Comparison of ENCODE assay signal across 8 mouse cellular contexts in the genomic region with DNA sequence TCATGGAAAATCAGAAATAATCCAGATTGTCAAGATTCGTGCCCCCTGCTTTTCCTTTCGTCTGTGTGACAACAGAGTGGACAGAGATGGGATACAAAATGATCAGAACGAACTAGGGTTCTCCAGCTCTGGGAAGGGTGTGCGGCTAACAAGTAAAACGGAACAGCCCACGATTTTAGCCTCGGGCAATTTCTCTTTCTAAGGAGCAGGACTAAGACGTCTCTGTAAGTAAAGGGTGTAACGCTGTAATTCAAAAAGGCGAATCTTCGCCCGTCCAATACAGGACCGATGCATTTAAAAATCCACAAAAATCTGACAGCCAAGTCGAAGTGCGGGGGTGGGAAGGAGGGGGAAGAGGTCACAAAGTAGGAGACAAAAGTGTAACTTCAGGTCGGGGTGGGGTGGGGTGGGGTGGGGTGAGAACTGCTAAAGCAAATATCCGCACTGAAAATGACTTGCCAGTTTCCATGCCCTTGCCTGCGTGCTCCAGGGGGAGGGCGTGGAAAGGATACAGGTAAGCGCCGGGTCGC. TPM values are rescaled to one million over a fixed set of nuclear protein-coding genes. Genes with fewer than 3 reads are reported as not detected.
DNase-seq lines count a peak whose midpoint lies in the region; ATAC-seq and TF ChIP-seq lines count a peak whose summit lies in the region.

No protein-coding gene starts in this region.

- no peak for DNase-seq in heart, postnatal 36 days
- peak; percentile 65 for DNase-seq in ES-CJ7 (ENCODE audit: low read depth, low spot score)
- peak; percentile 23 for DNase-seq in forebrain, embryonic 10.5 days (ENCODE audit: extremely low spot score, low spot score)
- DNase-seq in limb, embryonic 14.5 days (ENCODE audit: low spot score): peak; percentile 49
- no peak for DNase-seq in cerebellum, adult 11-12 months
- no peak for DNase-seq in right cerebral cortex, postnatal 10 days (ENCODE audit: low spot score in 2 of 2)

- ATAC-seq in heart, embryonic 11.5 days (replicated peaks; ENCODE audit: insufficient number of reproducible peaks, low FRiP score, low TSS enrichment): no peak
- ATAC-seq in limb, embryonic 14.5 days (ENCODE audit: low FRiP score, low read depth): peak; percentile 13; the same call in 1 of the 2 replicates
- 0 out of 2 replicates have a peak, but pooled peaks have one; percentile 11 for ATAC-seq in stomach, embryonic 15.5 days (ENCODE audit: insufficient read depth, low FRiP score, low read depth)

- H3K4me3 ChIP-seq in heart, embryonic 11.5 days (ENCODE audit: low read depth, low read length): peak overlapping the region; percentile 86
- H3K4me3 ChIP-seq in forebrain, embryonic 10.5 days: peak overlapping the region; percentile 83
- H3K4me3 ChIP-seq in limb, embryonic 14.5 days (replicated peaks; ENCODE audit: low read length): peak overlapping the region; percentile 80
- peak overlapping the region; percentile 87 for H3K4me3 ChIP-seq in stomach, embryonic 15.5 days (replicated peaks)

- H3K36me3 ChIP-seq in heart, embryonic 11.5 days (ENCODE audit: control insufficient read depth, insufficient read depth, low read length): no peaks in the 10 kb centered on the region
- no peaks in the 10 kb centered on the region for H3K36me3 ChIP-seq in forebrain, embryonic 10.5 days (replicated peaks)
- H3K36me3 ChIP-seq in limb, embryonic 14.5 days (ENCODE audit: control insufficient read depth, insufficient read depth, low read length): no peaks in the 10 kb centered on the region
- no peaks in the 10 kb centered on the region for H3K36me3 ChIP-seq in stomach, embryonic 15.5 days

- 0 out of 2 replicates have a peak, but pooled peaks cover 3% of the 10 kb centered on the region for H3K4me1 ChIP-seq in heart, embryonic 11.5 days (ENCODE audit: control insufficient read depth, insufficient read depth, low read length)
- peaks cover 10% of the 10 kb centered on the region for H3K4me1 ChIP-seq in forebrain, embryonic 10.5 days
- 0 out of 2 replicates have a peak, but pooled peaks cover 2% of the 10 kb centered on the region for H3K4me1 ChIP-seq in limb, embryonic 14.5 days (ENCODE audit: control insufficient read depth, insufficient read depth, low read length)
- 0 out of 2 replicates have a peak, but pooled peaks cover 4% of the 10 kb centered on the region for H3K4me1 ChIP-seq in stomach, embryonic 15.5 days

- H3K27ac ChIP-seq in heart, embryonic 11.5 days (ENCODE audit: low read depth, low read length): no peak overlapping the region
- peak overlapping the region; percentile 87 for H3K27ac ChIP-seq in forebrain, embryonic 10.5 days
- H3K27ac ChIP-seq in limb, embryonic 14.5 days (replicated peaks; ENCODE audit: low read depth, low read length): no peak overlapping the region
- no peak overlapping the region for H3K27ac ChIP-seq in stomach, embryonic 15.5 days

- H3K4me2 ChIP-seq in heart, embryonic 11.5 days: peak overlapping the region; percentile 75
- peak overlapping the region; percentile 62 for H3K4me2 ChIP-seq in limb, embryonic 14.5 days (replicated peaks; ENCODE audit: low read depth, low read length, severe bottlenecking)
- H3K4me2 ChIP-seq in stomach, embryonic 15.5 days: peak overlapping the region; percentile 84

- peak overlapping the region; percentile 69 for H3K9ac ChIP-seq in heart, embryonic 11.5 days (ENCODE audit: low read depth, low read length)
- peak overlapping the region; percentile 59 for H3K9ac ChIP-seq in limb, embryonic 14.5 days (ENCODE audit: low read depth, low read length, severe bottlenecking)
- peak overlapping the region; percentile 16; the same call in 1 of the 2 replicates for H3K9ac ChIP-seq in stomach, embryonic 15.5 days

- TF ChIP-seq POLR2A in limb, embryonic 14.5 days (IDR thresholded peaks at IDR 0.05; ENCODE audit: borderline replicate concordance, extremely low read depth, insufficient read depth, insufficient read length): no peak

- no peaks in the 10 kb centered on the region for H3K27me3 ChIP-seq in heart, embryonic 11.5 days (ENCODE audit: control insufficient read depth, insufficient read depth, low read length)
- H3K27me3 ChIP-seq in forebrain, embryonic 10.5 days (ENCODE audit: poor library complexity, severe bottlenecking): peaks cover 8% of the 10 kb centered on the region
- no peaks in the 10 kb centered on the region for H3K27me3 ChIP-seq in limb, embryonic 14.5 days (ENCODE audit: control insufficient read depth, insufficient read depth, low read length)
- no peaks in the 10 kb centered on the region for H3K27me3 ChIP-seq in stomach, embryonic 15.5 days (replicated peaks)

- intact Hi-C loops in heart, postnatal 36 days (cut with DNase I): loop anchor here (5.0 kb wide), 3 partner anchors 91 to 221 kb away; partner anchors contain the start of genes Cfap300 and Yap1

- WGBS in heart, embryonic 11.5 days (ENCODE audit: insufficient replicate concordance): 4% methylated on average over 22 of the region's 22 CpGs
- 4% methylated on average over 22 of the region's 22 CpGs for WGBS in forebrain, embryonic 10.5 days
- 3% methylated on average over 21 of the region's 22 CpGs for WGBS in limb, embryonic 14.5 days
- 3% methylated on average over 22 of the region's 22 CpGs for WGBS in stomach, embryonic 15.5 days

- no peaks in the 10 kb centered on the region for H3K9me3 ChIP-seq in heart, embryonic 11.5 days (replicated peaks; ENCODE audit: control insufficient read depth, low read length)
- H3K9me3 ChIP-seq in forebrain, embryonic 10.5 days: no peaks in the 10 kb centered on the region
- no peaks in the 10 kb centered on the region for H3K9me3 ChIP-seq in limb, embryonic 14.5 days (ENCODE audit: control insufficient read depth, low read length)
- no peaks in the 10 kb centered on the region for H3K9me3 ChIP-seq in stomach, embryonic 15.5 days

RNA-seq across cellular contexts. Expression of gene Cep126, which starts 0.4 kb away (rescaled TPM):
- polyA plus RNA-seq in heart, embryonic 11.5 days (2014; fragmentation: Nextera tagmentation; extraction: Ambion mirVana): 3.0 and 4.0 TPM in 2 replicates
- 1 to 10 TPM; 3.3 to 4.1 TPM for total RNA-seq in heart, postnatal 36 days (2021)
- 2.7 and 3.1 TPM in 2 replicates for polyA plus RNA-seq in forebrain, embryonic 10.5 days (2016; fragmentation: Nextera tagmentation; extraction: Ambion mirVana)
- 5.2 and 5.8 TPM in 2 replicates for polyA plus RNA-seq in limb, embryonic 14.5 days (2012; rRNA removed)
- polyA plus RNA-seq in limb, embryonic 14.5 days (2014; fragmentation: Nextera tagmentation; extraction: Ambion mirVana): 1.6 and 3.5 TPM in 2 replicates
- 1.6 and 1.7 TPM in 2 replicates for polyA plus RNA-seq in stomach, embryonic 15.5 days (2015; fragmentation: Nextera tagmentation; extraction: Ambion mirVana)

Comparison
In these comparisons a context has a peak if more than half of its experiments do, and no peak if none do; other contexts are left out.
1. H3K9ac ChIP-seq: peak in every context shown above with its lines; median percentile 69 in heart, embryonic 11.5 days; 59 in limb, embryonic 14.5 days; 16 in stomach, embryonic 15.5 days.
2. DNase-seq: peak in ES-CJ7 (single experiment), forebrain, embryonic 10.5 days (single experiment) and limb, embryonic 14.5 days (single experiment); none in heart, postnatal 36 days (0 of 2), cerebellum, adult 11-12 months (single experiment) and right cerebral cortex, postnatal 10 days (0 of 2).
3. Peak in every context shown above with its lines, with median percentiles within 50 percentile points of each other: H3K4me2 ChIP-seq and H3K4me3 ChIP-seq.